Mouse (Mus musculus) E14TG2a.4 (cell line): ENCODE measurements at regions not wholly inside any gene's neighbourhood (a gene's known extent, or its start where the extent isn't known, plus 50 kb on each side); places are given as distances from the start of the nearest gene placed in this dataset.

Source experiments
- CTCF ChIP-seq: conservative IDR thresholded peaks from 2 replicates; pipeline ENCODE4 v1.5.1; 2014; ENCODE audit warnings: low read length
- POU5F1 ChIP-seq: IDR thresholded peaks from 2 replicates; pipeline ENCODE4 v1.6.1; 2014; ENCODE audit warnings: low read length, borderline replicate concordance

- TF ChIP-seq CTCF (no peak), POU5F1 (no peak)
Observed at GRCm38 (mm10) chr11:112253061-112253460, 529.0 kb upstream of the Sox9 start.
